Mouse (Mus musculus) central nervous system, embryonic 18 days (tissue): ENCODE results near the gene Mlxipl. TPM values are rescaled to one million over a fixed set of nuclear protein-coding genes. Genes with fewer than 3 reads are reported as not detected.

Experiments used
- polyA plus RNA-seq: library from polyadenylated mRNA; depleted of rRNA; stranded (reverse); fragments of >200 nt; gene quantifications from 2 replicates; pipeline ENCODE4 v1.2.3, GENCODE M21; 2012; rRNA removed

The Mlxipl gene
- 1.1 TPM in 2 replicates for polyA plus RNA-seq

GRCm38 (mm10) chr5:135089653-135090052 is at the start of gene Mlxipl:
Mlxipl (plus strand) TSS chr5:135089890.

GRCm38 (mm10) chr5:135063629-135064381 is 25.9 kb upstream of the Mlxipl start, which contains the start of gene Dnajc30:
Dnajc30 (plus strand) TSS chr5:135064202.

DNA sequence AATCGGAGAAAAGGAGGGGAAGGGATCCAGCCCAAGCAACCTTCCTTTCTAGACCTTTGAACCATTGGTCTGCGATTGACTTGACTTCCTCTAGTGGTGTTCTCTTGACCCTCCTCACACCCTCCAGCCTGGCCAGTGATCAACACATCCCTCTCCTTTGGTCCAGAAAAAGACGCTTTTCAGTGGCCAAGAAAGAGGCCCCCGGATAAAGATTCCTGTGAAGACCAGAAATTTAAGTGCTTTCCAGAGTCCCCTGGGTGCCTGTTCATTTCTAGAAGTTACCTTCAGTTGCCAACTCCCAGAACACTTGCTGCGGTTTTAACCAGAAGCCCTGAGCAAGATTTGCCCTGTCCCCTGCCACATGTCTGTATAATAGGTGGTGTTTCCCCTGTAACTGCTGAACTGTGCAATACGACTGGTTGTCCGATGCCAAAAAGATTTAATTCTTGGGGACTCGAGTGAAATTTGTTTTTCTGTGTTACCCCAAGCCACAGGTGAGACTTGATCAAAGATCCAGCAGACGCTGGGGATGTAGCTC is 24.7 kb upstream of the Mlxipl start, which contains the start of gene Bud23:
Gene Bud23 (minus strand): TSS at position 51 of the 538 bp plus-strand sequence.

DNA sequence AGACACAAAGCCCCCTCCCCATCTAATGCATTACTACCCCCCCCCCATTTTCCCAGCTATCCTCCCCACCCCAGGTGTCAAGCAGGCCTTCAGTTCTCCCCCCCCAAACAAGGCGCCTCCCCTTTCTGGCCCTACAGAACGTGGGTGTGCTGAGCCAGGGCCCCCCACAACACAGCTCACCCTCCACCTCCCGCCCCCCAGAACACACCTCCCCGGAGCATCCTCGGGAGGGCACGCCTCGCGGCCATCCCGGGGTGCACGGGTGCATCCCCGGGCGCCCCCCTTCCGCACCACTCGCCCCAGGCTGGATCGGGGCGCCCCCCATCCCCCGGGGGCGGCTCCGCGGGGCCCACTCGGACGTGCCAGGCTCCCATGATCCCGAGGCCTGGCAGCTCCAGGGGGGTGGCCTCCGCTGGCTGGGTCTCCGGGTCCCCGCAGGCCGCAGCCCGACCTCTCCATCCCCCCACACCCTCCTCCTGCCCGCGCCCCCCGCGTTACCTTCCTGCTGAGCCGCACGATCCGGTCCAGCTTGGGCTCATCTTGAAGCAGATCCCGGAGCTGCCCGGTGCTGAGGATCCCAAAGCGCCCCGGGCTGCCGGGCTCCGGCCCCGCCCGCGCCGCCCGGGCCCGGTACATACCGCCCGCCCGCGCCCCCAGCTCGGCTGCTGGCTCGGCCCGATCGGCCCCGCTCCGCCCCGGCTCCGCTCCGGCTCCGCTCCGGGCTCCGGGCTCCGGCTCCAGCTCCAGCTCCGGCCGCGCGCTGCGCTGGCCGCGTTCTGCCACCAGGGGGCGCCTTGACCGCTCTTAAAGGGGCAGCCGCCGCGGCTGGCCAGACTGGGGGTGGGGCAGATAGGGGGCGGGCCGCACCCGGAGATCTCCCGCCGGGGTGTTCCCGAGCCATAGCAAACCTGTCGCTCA is 11.9 kb upstream of the Mlxipl start, which contains the start of gene Vps37d:
Gene Vps37d (minus strand): TSS at position 703 of the 918 bp plus-strand sequence.

GRCm38 (mm10) chr5:135149053-135149819 is 59.5 kb downstream of the Mlxipl start, which contains the start of gene Tbl2:
Tbl2 (plus strand) TSS chr5:135149657.

GRCm38 (mm10) chr5:135168063-135169062 is 78.7 kb downstream of the Mlxipl start, which contains the start of gene Bcl7b:
Bcl7b (plus strand) TSS chr5:135168283.

GRCm38 (mm10) chr5:135186621-135187348 is 97.1 kb downstream of the Mlxipl start, which contains the start of gene Baz1b:
Baz1b (plus strand) TSS chr5:135187264.

Other genes with a start within 250 kb of the Mlxipl start
- not detected in 2 replicates for gene Tmem270, start 183.2 kb upstream of the Mlxipl start, polyA plus RNA-seq
- not detected in 2 replicates for gene Cldn13, start 174.4 kb upstream of the Mlxipl start, polyA plus RNA-seq
- 5.6 and 6.1 TPM in 2 replicates for gene Mettl27, start 157.5 kb upstream of the Mlxipl start, polyA plus RNA-seq
- gene Cldn4, start 143.0 kb upstream of the Mlxipl start, polyA plus RNA-seq: 0.12 and 11.4 TPM in 2 replicates
- gene Cldn3, start 103.7 kb upstream of the Mlxipl start, polyA plus RNA-seq: 3.8 and 9.1 TPM in 2 replicates
- gene Abhd11, start 80.7 kb upstream of the Mlxipl start, polyA plus RNA-seq: 103 TPM in 2 replicates
- gene Stx1a, start 66.4 kb upstream of the Mlxipl start, polyA plus RNA-seq: 231 and 254 TPM in 2 replicates
- 36.5 and 36.6 TPM in 2 replicates for gene Dnajc30, start 25.7 kb upstream of the Mlxipl start, polyA plus RNA-seq
- gene Bud23, start 24.9 kb upstream of the Mlxipl start, polyA plus RNA-seq: 77.8 and 92.0 TPM in 2 replicates
- gene Vps37d, start 11.6 kb upstream of the Mlxipl start, polyA plus RNA-seq: 58.7 and 61.8 TPM in 2 replicates
- 9.0 and 9.2 TPM in 2 replicates for gene Tbl2, start 59.8 kb downstream of the Mlxipl start, polyA plus RNA-seq
- 17.5 and 19.9 TPM in 2 replicates for gene Bcl7b, start 78.4 kb downstream of the Mlxipl start, polyA plus RNA-seq
- gene Baz1b, start 97.4 kb downstream of the Mlxipl start, polyA plus RNA-seq: 45.0 and 47.3 TPM in 2 replicates
- 10.7 and 11.8 TPM in 2 replicates for gene Fzd9, start 161.3 kb downstream of the Mlxipl start, polyA plus RNA-seq